Mouse (Mus musculus) brain, embryonic 18.5 days (tissue): ENCODE results near the gene Hjurp.

Experiments used
- DNase-seq: peaks from one replicate; pipeline ENCODE4 v3.0.0-alpha.2; 2012; ENCODE audit warnings: low read depth, low spot score

Gene Hjurp

DNA sequence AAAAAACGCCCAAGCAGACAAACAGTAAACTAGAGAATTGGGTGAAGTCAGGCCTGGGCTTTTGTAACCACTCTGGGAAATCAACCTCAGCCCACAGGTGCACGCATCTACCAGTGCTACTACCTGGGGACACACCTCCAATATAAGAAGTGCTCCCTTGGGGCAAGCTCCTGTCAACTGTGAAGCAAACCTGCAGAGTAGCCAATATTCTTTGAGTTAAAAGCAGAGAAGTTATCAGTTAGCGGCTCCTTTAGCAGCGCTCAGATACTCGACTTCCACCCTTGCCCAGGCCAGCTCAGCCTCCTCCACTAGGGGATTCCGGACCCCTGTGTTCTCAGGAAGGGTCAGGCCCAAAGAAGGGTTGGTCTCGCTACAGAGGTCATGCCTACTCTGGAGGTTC is 15.7 kb downstream of the Hjurp start:
- no peak for DNase-seq

DNA sequence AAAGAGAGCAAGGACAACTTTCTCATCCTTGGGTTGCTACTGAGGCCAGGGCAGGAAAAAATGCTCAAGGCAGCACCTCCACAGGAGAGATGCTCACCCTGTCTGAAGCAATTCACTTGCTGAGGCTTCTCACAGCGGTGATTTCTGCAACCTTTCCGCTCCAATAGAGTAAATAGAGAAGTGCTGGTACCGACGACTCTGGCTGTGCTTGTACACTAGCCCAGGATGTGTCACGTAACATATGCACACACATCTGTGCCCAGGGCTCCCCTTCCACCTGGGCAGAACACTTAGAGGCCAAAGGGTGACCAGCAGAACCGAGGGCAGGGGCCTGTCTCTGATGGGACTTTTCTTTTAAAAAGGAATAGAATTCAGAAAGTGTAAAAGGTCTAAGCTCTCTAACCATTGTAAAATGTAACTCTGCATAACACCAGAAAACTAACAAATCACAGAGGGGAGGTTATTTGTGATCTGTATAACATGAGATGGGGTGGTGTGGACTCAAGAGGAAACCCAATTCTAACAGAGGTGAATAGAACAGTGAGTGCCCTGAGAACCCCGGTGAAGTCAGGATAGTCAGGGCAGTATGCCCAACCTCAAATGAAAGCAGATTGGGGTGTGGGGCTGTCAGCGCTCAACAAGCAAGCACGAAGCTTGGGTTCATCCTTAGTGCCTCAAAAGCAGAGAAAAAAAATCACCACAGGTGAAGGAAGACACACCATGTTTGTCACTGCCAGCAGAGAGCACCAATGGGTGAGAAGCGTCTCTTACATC is 16.6 kb downstream of the Hjurp start:
- no peak for DNase-seq

DNA sequence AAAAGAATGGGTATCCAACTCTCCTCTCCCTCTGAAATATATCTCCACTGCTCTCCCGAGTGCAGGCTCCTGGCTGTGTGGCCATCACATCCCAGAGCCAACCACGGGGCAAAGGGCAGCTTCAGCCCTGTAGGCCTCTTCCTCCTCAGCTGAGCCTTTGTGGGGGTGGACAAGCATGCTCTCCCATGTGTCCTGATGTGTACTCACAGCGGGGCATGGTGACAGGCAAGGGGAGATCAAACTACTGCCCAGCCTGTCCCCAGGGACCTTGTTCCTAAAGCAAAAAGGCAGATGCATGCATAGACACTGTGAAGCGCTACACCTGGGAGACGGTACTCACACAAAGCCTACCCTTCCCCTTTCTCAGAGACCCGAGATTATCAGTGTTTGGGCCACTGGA is 17.3 kb downstream of the Hjurp start:
- no peak for DNase-seq

DNA sequence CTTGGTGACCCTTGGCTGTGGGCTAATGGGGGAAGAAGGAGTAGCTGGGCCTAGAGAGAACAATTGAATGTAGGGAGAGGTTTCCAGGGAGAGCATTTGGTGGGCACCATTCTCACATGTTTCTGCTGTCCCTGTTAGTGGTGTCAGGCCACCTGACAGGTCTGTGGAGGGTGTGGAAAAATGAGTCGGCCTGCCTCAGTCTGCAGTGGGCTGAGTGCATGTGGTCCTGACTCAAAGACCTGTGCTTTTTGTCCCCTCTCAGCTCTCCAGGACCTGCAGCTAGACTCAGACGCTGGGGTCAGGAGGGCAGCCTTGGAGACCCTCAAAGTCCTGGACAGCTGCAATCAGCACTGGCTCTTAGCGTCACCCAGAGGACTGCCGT is 17.8 kb downstream of the Hjurp start:
- no peak for DNase-seq

DNA sequence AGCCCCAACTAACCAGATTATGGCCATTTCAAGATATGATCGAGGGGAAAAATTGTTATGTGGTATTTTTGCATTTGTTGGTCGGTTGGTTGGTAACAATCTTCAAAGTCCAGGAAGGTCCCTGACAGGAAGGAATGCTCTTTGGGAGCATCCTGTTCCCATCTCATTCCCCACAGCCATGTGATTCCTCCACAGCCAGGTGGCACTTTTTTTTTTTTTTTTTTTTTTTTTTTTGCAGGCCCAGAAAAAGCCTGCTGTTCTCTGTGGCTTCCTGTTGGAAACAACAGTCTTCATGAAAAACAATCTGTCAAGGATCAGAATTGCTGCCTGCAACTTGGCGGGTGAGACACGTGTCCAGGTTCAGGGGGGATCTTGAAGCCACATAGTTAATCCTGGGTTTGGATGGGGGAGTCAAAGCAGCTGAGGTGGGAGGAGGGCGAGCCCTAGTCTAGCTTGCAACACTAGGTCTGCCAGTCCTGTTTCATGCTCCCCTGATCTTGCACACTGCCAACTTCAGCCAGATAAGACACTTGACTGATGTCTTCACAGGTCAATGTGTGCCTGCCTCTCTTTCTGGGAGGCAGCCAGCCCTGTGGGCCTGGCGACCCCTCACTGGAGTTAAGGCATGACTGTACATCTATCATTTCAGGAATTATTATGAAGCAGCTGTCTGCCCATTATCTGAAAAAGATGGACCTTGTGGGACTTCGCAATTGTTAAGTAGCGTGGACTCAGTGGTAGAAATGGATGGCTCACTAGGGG is 18.4 kb downstream of the Hjurp start:
- DNase-seq = no peak

DNA sequence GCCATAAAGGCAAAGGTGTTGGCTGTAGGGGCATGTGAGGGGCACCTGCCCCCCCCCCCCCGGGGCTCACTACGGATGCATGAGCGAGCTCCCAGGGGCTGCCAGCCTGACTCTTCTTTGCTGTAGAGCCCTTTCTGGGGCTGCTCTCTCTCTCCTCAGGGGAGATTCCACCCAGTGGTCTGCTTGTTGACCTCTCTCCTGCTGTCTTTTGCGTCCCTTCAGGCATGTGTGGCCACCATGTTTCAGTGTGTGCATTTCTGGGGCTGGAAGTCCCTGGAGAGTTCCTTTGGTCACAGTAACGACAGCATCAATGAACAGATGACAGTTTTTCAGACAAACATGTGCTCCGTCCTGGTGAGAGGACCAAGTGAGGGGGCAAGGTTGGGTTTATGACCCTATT is 19.1 kb downstream of the Hjurp start:
- DNase-seq = no peak

DNA sequence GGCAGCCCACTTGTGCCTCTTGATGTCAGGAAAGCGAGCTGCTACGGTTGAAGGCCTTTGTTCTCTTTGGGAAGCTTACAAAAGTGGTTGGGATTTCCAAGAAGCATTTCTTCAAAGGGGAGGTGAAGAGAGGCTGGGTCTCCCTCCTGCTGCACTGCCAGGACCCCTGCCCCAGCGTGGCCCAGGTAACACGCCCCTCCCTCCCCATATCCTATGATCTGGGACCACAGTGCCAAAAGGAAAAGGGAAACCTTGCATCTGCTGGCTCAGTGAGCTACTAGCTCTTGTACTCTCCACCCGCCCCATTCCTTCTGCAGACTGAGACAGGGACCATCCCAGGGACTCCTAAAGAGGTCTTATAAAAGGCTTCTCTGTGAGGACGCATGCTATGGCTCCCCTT is 19.8 kb downstream of the Hjurp start:
- no peak for DNase-seq

DNA sequence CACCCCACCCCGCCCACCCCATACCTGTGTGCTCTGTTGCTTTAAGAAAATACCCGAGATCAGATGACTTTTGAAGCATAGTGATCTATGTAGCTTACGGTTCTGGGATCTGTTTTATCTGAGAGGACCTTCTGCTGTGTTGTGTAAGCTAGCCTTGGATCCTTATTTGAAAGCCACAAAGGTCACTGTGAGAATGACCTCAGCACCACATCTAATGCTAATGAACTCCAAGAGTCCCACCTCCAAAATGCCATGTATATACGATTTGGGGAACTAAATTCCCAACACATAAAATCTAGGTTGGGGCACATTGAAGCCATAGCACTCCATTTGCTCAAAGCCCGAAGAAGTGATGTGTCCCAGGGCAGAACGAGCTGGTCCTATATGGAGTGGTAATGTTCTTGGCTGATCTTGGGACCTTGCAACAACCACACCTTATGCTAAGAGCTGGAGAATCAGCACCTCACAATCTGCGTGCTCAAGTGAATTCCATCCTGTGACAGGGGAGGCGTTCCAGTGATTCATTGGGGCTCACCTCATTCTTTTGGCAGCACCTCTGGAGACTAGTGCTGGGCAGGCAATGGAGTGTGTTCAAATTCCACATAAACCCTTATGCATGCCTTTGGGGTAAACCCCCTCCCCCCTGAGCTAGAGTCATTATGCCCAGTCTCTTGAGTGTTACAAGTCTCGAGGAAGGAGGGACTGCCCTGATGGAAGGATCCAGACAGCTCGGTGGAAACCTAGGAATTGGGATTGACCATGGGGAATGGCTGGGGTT is 20.4 kb downstream of the Hjurp start:
- no peak for DNase-seq

DNA sequence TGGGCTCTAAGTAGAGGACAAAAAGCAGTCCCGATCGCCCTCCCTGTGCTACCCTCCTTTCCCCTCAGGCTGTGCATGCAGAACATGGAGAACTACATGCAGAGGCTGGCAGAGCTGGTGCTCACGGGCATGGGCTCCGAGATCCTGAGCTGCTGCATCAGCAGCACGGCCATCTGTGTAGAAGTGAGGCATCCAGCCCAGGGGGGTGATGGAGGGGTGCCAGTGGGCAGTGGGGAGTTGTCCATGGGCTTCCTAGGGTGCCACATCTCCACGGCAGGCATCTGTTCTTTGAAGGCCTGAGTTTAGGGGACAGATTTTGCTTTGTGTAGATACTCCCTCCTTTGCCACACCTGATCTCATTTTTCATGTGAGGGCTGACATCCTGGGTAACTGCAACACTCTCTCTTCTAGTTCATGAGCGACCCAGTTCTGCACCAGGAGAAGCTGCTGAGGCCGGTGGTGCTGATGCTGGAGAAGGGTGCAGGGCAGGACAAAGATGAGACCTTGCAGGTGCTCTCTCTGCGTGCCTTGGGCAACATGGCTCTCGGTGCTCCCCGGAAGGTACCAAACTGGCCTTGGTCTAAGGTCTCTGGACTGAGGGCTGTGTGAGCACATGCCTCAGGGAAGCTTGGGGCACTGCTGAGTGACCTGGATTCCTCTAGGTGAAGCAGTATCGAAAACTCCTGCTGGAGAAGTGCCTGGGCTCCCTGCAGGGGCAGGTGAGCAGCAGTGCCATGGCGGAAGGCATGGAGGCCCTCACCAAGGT is 21.3 kb downstream of the Hjurp start:
- DNase-seq = no peak

DNA sequence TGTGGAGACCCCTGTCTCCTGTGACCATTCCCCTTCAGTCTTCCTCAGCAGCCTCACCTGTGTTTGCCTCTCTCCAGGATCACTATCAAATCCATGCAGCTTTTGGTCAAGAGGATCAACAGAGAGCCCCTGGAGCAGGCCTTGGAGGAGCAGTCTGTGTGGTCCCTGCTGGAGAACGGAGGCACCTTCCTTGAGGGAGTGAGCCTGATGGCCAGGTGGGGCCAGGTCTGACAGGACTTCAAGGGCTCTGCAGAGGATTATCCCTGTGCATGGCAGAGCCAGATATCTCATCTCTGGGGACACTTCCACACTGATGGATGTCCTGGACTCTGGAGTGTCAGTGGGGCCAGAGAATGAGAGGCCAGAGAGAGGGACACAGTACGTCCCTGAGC is 22.0 kb downstream of the Hjurp start:
- DNase-seq = no peak

DNA sequence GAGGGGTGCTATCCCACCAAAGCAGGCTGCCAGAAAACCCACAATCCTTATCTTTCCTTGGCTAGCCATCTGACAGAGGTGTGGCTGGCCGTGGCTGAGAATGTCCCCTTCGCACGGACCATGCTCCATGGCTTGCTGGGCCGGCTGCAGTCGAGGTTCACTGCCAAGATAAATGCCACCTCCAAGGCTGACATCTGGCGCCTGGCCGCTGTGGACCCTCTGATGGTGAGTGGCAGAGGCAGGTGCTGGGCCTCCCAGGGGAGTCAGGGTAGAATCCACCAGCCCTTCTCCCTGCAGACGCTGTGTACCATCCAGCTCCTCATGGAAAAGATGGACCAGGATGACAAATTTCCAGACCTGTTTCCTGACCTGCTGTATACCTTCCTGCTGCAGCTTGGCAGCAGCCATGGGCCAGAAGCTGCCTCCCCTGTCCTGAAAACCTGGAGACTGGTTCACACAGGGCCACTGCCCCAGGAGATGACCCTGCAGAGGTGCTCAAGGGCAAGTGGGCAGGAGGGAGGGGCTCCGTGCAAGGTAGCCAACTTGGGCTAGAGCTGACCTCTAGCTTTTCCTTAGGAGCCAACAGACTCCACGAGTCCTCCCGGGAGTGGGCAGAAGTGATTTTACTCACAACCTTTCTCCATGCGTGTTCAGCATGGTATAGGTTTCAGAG is 22.5 kb downstream of the Hjurp start:
- no peak for DNase-seq

DNA sequence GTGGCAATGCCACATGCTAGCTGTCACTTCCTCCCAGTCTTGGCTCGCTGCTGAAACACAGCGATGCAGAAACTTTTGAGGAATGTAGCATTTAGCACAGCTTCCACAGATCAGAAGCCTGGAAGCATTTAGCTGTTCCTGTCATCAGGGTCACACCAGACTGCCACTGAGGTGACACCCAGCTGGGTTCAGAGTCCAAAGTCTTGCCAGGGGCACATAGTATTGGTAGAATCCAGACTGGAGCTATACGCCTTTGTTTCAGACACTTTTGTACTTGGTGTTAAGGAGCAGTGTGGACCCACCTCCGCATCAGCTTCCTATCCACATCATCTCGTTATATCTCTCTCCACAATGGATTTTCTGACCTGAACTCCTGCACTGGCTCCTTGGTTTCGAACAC is 23.9 kb downstream of the Hjurp start:
- no peak for DNase-seq

DNA sequence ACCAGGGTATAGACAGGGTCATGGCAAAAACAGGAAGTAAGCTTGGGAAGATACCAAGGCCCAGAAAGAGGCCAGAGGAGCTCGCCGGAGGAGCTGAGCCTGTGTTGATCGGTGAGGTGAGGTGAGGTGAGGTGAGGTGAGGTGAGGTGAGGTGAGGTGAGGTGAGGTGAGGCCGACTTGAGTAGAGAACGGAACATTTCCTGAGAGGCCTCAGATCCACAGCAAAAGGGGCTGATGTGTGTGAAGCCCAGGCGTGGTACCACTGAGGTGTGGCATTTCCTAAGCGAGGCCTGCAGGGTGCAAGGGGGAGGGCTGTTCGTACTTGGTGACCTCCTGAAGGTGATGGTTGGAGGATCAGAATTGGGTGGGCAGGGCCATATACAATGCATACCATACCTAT is 24.3 kb downstream of the Hjurp start:
- DNase-seq = no peak

DNA sequence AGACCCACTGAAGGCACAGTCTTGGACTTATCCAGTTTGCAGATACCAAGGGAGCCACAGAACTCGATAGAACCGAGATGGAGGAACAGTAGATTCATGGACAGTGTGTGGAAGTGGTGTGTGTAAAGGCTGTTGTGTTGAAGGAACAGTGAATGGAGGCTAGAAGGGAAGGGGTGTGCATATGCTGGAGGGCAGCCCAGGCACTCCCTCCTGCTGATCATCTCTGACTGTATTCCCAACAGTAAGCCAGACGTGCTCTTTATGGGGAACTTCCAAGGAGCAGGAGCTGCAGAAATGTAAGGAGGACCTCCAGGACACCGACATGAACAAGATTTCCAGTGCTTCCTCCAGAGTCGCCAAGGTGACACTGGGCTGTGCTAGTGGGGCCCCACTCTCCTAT is 27.4 kb downstream of the Hjurp start:
- DNase-seq = no peak

DNA sequence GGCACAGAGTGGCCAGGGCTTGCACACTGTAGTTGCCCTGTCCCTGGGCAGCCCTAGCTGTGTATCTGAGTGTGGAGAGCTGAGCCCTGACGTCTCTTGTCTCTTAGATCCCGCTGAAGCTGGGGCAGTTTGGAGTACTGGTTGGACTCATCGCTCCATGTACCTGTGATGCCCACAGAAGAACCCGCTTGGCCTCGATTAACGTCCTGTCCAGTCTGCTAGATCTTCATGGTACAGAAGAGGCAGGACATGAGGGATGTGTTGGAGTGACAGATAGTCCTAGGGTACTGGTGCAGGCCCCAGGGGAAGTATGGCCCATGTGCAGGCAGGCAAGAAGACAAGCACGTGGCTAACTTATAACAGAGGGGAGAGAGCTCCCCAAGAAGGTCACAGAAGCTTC is 27.8 kb downstream of the Hjurp start:
- DNase-seq = no peak

DNA sequence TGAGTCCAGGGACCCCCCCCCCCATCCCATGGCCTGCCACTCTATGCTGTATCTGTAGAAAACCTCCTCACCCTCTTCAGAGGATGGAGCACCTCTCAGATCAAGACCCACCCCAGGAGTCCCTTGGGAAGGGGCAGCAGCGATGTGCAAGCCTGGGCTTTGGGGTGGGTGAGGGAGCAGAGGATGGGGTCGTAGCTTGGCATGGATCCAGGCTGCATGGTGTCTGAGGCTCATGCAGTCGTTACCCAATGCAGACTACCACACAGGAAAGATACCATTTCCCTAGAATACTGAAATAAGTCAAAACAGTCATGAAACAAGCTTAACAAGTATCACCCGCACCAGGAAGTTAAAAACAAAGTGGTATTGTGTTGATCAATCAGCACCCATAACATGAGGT is 28.8 kb downstream of the Hjurp start:
- no peak for DNase-seq

DNA sequence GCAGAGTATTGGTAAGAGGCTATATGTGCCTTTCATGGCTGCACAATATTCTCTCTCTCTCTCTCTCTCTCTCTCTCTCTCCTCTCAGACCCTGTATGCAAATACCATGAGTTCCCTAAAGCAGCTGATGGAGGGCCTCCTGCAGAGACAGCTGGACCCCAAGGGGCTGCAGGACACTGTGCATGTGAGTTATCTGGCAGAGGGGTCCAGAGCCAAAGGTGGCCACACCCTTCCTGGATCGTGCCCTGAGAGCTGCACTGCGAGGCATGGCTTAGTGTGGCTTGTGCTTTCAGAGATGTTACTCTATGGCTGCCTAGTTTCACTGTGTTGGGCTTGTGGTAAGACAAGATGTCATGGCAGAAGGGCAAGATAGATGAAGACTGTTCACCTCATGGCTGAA is 29.8 kb downstream of the Hjurp start:
- no peak for DNase-seq

DNA sequence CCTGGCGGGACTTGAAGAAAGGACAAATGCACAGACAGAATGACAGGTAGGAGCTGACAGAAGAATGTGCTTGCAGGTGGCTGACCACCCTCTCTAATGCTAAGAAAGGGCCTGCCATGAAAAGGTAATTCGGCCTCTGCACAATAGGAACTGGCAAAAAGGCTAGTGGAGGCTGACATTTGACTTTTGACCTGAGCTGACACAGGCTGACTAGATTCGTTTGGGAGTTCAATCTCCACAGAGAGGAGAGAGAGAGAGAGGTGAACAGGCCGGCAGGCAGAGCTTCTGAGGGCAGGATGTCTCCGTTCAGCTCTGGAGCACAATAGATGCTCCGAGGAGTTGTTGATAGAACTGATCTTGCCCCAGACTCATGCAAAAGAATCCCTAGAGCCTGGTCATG is 31.0 kb downstream of the Hjurp start:
- DNase-seq = no peak

DNA sequence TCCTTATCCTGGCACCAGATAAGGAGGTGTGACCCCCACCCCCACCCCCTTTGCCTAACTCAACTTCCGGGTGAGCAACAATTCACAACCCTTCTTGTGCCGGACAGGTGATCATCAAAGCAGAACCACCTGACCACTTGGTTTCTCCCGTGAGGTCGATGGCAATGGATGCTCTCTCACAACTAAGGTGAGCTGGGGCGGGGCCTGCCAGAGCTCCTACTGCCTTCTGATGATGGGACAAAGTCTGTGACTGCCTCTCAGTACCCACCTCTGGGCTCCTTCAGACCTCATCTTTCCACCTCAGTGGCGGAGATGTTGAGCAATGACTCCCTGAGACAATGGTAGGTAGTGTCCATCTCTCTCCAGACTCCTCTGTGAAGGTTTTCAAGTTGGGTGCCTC is 31.6 kb downstream of the Hjurp start:
- no peak for DNase-seq

DNA sequence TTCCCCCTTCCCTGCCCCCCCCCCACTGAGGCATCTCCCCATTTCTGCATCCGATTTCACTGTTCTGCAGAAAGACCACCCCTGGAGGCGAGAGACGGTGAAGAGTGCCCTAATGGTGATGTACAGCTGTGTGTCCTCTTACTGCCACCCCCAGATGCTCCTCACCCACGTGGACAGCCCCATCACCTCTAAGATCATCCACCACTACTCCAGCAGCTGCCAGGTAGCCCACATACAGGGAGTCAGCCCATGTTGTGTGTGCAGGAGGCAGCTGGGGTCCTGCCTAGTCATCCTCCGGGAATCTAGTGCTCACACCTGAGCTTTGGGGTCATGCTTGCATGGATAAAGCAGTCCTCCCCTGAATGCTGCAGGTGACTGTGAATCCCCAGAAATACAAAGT is 33.6 kb downstream of the Hjurp start:
- no peak for DNase-seq

DNA sequence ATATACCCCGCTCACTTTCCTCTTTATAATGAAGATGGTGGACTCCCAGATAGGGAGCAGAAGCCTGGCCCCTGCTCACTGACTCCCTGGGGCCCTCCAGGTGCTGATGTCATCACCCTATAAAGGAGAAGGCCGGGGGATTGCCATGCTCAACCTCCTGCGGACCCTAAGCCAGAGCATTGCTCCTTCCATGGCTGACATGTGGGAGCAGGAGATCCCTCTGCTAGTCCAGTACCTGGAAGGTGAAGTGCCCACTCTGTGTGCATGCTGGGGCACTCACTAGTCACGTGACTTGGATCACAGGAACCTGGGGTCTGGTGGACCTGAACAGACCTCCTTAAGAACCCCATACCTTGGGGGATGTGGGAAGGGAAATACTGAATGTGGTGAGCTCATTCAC is 36.9 kb downstream of the Hjurp start:
- DNase-seq = no peak
